Mouse (Mus musculus) olfactory bulb, adult 2 months (tissue): ENCODE results near the gene Adgrb2. TPM values are rescaled to one million over a fixed set of nuclear protein-coding genes. Genes with fewer than 3 reads are reported as not detected.
A peak's percentile ranks its signal among the peaks of the same experiment; 100 is the strongest.

Source experiments
- H3K27ac ChIP-seq: fragments of 200-500 bp; 2 replicates; pipeline ENCODE4 v1.5.1; 2012; ENCODE audit warnings: low read depth, low read length; ENCODE audit not compliant: insufficient read depth
- H3K4me1 ChIP-seq: fragments of 200-500 bp; 2 replicates; pipeline ENCODE4 v1.6.1; 2012; ENCODE audit warnings: low read length; ENCODE audit not compliant: control insufficient read depth, insufficient read depth
- H3K4me3 ChIP-seq: fragments of 200-500 bp; 2 replicates; pipeline ENCODE4 v1.5.1; 2012; ENCODE audit warnings: mild to moderate bottlenecking, low read depth, low read length, moderate library complexity; ENCODE audit not compliant: insufficient read depth
- CTCF ChIP-seq: fragments of 200-500 bp; IDR thresholded peaks from 2 replicates; pipeline ENCODE4 v1.5.1; 2012; ENCODE audit warnings: low read depth, mild to moderate bottlenecking, low read length, moderate library complexity; ENCODE audit not compliant: insufficient read depth
- POLR2A ChIP-seq: fragments of 200-500 bp; IDR thresholded peaks from 2 replicates; pipeline ENCODE4 v1.6.1; 2012; ENCODE audit warnings: mild to moderate bottlenecking, low read depth, low read length, moderate library complexity; ENCODE audit not compliant: insufficient read depth
- WGBS: fragments of 180-500 bp; shearing (Covaris S2); methylation state at CpG from one replicate; pipeline ENCODE4 v1.1.7; 2018; 5-methylcytosine and 5-hydroxymethylcytosine counted together
- polyA plus RNA-seq: library from polyadenylated mRNA; stranded (reverse); fragments of >200 nt; gene quantifications from 2 replicates; pipeline ENCODE4 v1.2.4, GENCODE M21; 2012; ENCODE audit warnings: low replicate concordance; ENCODE audit not compliant: missing spikeins, insufficient read depth, insufficient read length

Gene Adgrb2
- polyA plus RNA-seq, 1 experiment: not detected

DNA sequence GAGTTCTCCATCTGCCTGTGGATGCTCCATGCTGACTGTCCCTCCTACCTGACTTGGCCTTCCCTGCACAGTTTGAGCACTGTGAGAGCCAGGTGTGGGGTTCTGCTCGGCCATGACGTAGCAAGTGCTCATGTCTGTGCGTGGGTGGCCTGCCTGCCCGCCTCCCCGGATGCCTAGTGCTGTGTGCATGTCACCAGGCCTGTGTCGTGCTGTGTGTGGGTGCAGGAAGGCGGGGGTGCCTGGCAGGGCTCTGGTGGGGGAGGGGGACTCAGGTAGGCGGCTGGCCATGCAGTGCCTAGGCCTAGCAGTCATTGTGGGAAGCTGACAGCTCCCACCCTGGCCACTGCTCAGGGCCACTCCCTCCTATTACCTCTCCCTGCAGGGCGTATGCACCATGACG, 28.4 kb downstream of the Adgrb2 start:
- TF ChIP-seq CTCF: no peak
- TF ChIP-seq POLR2A: no peak
- 0 out of 2 replicates have a peak overlapping the region, but pooled peaks have one; percentile 18 for H3K27ac ChIP-seq
- peaks cover 47% of the 10 kb centered on the region for H3K4me1 ChIP-seq
- no peak overlapping the region for H3K4me3 ChIP-seq
- WGBS: 35% methylated on average over 10 of the region's 10 CpGs

DNA sequence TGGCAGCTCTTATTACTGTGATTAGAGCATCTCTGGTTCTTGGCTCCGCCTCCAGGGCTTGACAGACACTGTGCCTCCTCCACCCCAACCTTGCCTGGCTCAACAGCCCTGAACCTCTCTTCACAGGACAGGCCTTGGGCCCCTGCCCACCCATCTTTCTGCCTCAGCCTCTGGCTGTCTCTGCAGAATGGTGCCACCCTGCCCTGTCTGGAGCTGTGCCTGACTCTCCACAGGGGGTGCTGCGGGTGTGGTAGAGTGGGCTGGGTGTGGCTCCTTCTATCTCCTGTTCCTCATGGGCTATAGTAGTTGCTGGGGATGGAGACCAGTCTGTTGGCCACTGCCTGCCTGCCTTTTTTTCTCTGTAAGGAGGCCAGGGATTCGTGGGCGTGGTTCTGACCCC, 31.3 kb downstream of the Adgrb2 start:
- Histone ChIP-seq H3K4me1 (peaks cover 51% of the 10 kb centered on the region), H3K27ac (no peak overlapping the region), H3K4me3 (no peak overlapping the region)
- WGBS: 56% methylated on average over 4 of the region's 4 CpGs
- TF ChIP-seq CTCF: no peak
- no peak for TF ChIP-seq POLR2A

DNA sequence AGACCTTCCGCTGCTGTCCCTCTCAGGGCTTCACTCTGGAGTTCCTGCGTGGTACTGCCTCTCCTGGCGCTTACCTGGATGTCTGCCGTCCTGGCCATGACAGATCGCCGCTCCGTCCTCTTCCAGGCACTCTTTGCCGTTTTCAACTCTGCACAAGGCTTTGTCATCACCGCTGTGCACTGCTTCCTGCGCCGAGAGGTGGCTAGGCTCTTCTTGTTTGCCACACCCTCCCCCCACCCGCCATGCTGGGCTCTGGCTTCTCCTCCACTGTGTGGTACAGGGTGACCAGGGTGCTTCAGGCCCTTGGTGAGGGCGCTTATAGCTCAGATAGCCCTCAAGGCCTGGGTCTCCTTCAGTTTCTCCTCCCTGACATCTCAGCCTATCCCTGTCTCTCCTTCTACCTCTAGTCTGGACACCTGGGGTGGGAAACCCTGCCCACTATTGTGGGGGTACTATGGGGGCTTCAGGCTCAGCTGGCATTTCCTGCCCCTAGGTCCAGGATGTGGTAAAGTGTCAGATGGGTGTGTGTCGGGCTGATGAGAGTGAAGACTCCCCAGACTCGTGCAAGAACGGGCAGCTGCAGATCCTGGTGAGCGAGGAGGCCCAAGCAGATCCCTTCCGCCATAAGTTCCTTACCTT, 32.5 kb downstream of the Adgrb2 start:
- TF ChIP-seq POLR2A (no peak), CTCF (no peak)
- Histone ChIP-seq H3K27ac (no peak overlapping the region), H3K4me1 (peaks cover 50% of the 10 kb centered on the region), H3K4me3 (no peak overlapping the region)
- WGBS: 87% methylated on average over 18 of the region's 18 CpGs

DNA sequence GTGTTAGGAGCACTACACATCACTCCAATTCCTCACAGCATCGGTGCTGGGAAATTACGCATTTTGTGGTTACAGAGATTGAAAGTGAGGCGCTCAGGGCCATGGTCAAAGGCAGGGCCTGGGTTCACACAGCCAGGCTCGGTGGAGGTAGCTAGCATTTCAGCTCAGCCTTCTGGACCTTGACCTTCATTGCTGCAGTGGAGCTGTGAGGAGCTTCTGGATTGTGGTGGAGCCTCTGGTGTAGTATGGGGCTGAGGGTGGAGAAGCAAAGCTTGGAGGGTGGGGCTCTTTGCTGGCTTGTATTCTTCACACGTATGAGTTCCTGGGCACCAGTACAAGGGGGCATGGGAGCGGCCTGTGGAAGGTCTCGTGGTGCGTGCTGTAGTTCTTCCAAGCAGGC, 38.3 kb downstream of the Adgrb2 start:
- H3K4me1 ChIP-seq: peaks cover 43% of the 10 kb centered on the region
- 67% methylated on average over 8 of the region's 8 CpGs for WGBS
- no peak for TF ChIP-seq CTCF
- TF ChIP-seq POLR2A: no peak
- no peak overlapping the region for H3K4me3 ChIP-seq
- 0 out of 2 replicates have a peak overlapping the region, but pooled peaks have one; percentile 31 for H3K27ac ChIP-seq

DNA sequence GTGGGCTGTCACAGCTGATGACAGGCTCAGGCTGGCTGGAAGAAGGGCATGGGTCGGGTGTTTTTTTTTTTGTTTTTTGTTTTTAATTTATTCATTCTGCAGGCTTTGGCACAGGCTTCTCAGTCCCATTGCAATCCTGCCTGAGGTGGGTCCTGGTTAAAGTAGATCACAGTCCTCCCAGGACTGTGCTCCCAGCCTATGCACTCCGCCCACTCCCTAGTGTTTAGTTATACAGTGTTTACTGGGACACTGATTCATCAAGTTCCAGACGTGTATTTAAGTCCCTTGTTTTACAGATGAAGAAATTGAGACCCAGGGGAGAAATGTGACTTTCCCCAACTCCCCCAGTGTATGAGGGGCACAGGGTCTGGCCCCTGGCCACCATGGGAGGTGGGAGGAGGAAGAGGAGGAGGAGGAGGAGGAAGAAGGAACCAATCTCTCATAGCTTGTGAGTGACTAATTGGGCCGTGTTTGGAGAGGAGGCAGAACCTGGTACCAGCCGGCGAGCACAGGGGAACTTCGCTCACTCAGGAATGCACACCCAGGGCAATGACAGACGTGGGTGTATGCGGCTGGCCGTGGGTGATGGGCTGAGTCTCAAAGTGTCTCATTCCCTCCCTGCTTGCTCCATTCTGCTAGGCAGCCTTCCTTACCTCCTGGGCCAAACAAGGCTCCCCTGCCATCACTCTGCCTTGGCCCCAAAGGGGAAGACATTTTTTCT, 39.0 kb downstream of the Adgrb2 start:
- Histone ChIP-seq H3K4me3 (no peak overlapping the region), H3K4me1 (peaks cover 48% of the 10 kb centered on the region), H3K27ac (peak overlapping the region; percentile 31; the same call in 1 of the 2 replicates)
- 33% methylated on average over 10 of the region's 10 CpGs for whole genome bisulfite sequencing
- TF ChIP-seq POLR2A: no peak

DNA sequence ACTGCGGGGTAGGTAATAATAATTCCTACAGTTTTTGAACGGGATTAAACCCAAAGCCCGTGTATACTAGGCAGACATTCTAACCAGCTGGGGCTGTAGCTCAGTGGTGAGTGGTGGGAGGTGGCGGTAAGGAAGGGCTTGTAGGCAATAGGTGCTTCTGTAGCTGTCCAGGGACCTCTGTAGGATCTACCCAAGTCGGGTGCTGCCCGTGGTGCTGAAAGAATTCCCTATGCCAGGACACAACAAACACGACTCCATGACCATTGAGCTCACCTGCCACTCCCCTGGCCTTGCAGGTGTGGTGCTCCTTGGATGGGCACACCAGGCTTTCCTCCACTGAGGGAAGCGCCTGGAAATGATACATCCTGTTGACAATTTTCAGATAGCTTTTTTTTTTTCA, 40.9 kb downstream of the Adgrb2 start:
- Histone ChIP-seq H3K4me3 (no peak overlapping the region), H3K4me1 (peaks cover 46% of the 10 kb centered on the region)
- no peak for TF ChIP-seq POLR2A
- TF ChIP-seq CTCF: no peak

DNA sequence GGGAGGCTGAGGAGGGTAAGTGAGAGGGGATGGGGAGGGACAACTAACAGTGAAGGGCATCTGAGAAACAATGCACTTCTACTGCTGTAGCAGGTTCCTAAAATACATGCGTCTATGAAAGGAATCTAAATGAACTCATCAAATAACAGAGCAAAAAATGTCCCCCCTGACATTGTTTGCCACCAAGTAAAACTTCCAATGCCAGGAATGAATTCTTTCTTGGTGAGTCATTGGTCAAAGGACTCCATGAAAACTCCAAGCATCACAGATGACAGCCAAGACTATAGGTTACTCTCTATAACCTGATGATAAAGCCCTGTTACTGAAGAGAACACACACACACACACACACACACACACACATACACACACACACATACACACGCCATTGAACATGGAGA, 46.5 kb downstream of the Adgrb2 start:
- H3K4me1 ChIP-seq: peaks cover 16% of the 10 kb centered on the region; the same call in 1 of the 2 replicates
- TF ChIP-seq CTCF: no peak
- no peak for TF ChIP-seq POLR2A
- no peak overlapping the region for H3K4me3 ChIP-seq
- 78% methylated on average over 2 of the region's 2 CpGs for WGBS
- no peak overlapping the region for H3K27ac ChIP-seq

More for the DNA sequence above, 40.9 kb downstream of the Adgrb2 start:
- 60% methylated on average over 8 of the region's 8 CpGs for WGBS
- no peak overlapping the region for H3K27ac ChIP-seq

DNA sequence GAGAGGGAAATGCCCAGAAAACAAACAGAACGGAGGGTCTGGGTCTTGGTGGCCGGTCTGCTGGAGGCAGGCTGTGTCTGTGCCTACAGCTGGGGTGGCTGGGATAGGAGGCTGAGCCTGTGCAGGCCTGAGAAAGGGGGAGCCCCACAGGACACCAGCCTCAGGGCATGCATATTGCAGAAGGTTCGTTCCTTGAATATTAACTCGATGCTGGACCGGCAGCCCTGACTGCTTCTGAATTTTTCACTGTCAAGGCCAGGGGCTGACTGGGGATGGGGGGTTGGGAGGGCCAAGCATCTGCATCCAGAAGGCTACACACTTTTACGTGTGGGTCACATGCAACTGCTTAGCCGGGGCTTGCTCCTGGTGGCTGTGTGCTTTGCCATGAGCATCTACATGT, 48.8 kb downstream of the Adgrb2 start:
- Histone ChIP-seq H3K27ac (no peak overlapping the region), H3K4me3 (no peak overlapping the region), H3K4me1 (peaks cover 15% of the 10 kb centered on the region)
- 70% methylated on average over 7 of the region's 7 CpGs for WGBS
- TF ChIP-seq POLR2A (0 out of 2 replicates have a peak, but pooled peaks have one; percentile 18), CTCF (no peak)

DNA sequence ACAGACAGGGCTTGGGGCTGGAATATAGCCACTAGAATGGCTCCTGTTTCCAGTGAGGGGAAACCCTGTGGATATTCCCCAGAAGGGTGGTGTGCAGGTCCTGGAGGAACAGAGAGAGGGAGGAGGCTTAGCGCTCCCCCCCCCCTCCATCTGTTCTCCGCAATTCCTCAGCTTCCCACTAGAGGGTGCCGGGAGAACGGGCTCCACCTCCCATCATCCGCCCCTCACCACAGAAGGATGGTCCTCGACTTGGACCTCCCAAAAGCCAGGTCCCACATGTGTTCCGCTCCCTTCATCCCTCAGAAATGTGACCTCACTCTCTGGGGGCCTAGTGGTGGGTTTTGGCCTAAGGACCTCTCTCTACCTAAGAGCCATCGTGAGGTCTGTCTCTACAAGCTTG, 51.4 kb downstream of the Adgrb2 start:
- H3K4me3 ChIP-seq: no peak overlapping the region
- 7% methylated on average over 8 of the region's 8 CpGs for WGBS
- H3K4me1 ChIP-seq: peaks cover 21% of the 10 kb centered on the region
- no peak overlapping the region for H3K27ac ChIP-seq
- TF ChIP-seq CTCF (peak; percentile 87), POLR2A (no peak)
